Comparison of ENCODE assay signal across 9 mouse cellular contexts in genomic region chr7:83564635-83565291, GRCm38 (mm10). TPM values are rescaled to one million over a fixed set of nuclear protein-coding genes. Genes with fewer than 3 reads are reported as not detected.
DNase-seq lines count a peak whose midpoint lies in the region; ATAC-seq and TF ChIP-seq lines count a peak whose summit lies in the region.
"Had no signal": no experiment of that assay in that cellular context is flagged by ENCODE, and none has a peak within 500 bp of the region (broad histone marks: within the 10 kb centered on the region; RNA-seq: fewer than 3 reads in every experiment).

No protein-coding gene starts in this region.

- 52% methylated on average over 12 of the region's 12 CpGs for WGBS in lung, postnatal 0 days
- WGBS in midbrain, embryonic 14.5 days: 81% methylated on average over 12 of the region's 12 CpGs

- no peak for TF ChIP-seq EP300 in lung, postnatal 0 days (IDR thresholded peaks at IDR 0.05)

- H3K9ac ChIP-seq in lung, postnatal 0 days (replicated peaks; ENCODE audit: low read depth): no peak overlapping the region
- no peak overlapping the region for H3K9ac ChIP-seq in midbrain, embryonic 14.5 days (replicated peaks; ENCODE audit: low read length)

- H3K4me2 ChIP-seq in lung, postnatal 0 days (replicated peaks; ENCODE audit: low read depth, low read length): no peak overlapping the region
- H3K4me2 ChIP-seq in midbrain, embryonic 14.5 days (ENCODE audit: low read length): no peak overlapping the region

- intact Hi-C loops in left cerebral cortex, postnatal 14 days (cut with DNase I): loop anchor here (10.0 kb wide), 3 partner anchors 70 to 320 kb away; partner anchors contain the start of genes Mesd, Stard5 and Tlnrd1

- no peak overlapping the region; the same call in 1 of the 2 replicates for H3K27ac ChIP-seq in lung, postnatal 0 days (ENCODE audit: low read length)
- no peak overlapping the region for H3K27ac ChIP-seq in midbrain, embryonic 14.5 days (replicated peaks; ENCODE audit: low read depth, low read length)
- H3K27ac ChIP-seq: layer of hippocampus, adult 2 months had no signal

- H3K4me1 ChIP-seq in lung, postnatal 0 days (ENCODE audit: insufficient read depth, low read depth, low read length): no peaks in the 10 kb centered on the region
- H3K4me1 ChIP-seq in midbrain, embryonic 14.5 days (ENCODE audit: control insufficient read depth, insufficient read depth, low read length): no peaks in the 10 kb centered on the region

- H3K9me3 ChIP-seq in lung, postnatal 0 days (ENCODE audit: low read length): no peaks in the 10 kb centered on the region
- H3K9me3 ChIP-seq in midbrain, embryonic 14.5 days (ENCODE audit: control insufficient read depth, low read length): no peaks in the 10 kb centered on the region

- TF ChIP-seq CTCF in lung, postnatal 0 days (IDR thresholded peaks at IDR 0.05): no peak

- H3K36me3 ChIP-seq in lung, postnatal 0 days (ENCODE audit: insufficient read depth, low read length): no peaks in the 10 kb centered on the region
- H3K36me3 ChIP-seq in midbrain, embryonic 14.5 days (ENCODE audit: control insufficient read depth, insufficient read depth, low read length): no peaks in the 10 kb centered on the region

- DNase-seq in adrenal gland, adult 2 months: peak; percentile 21
- no peak for DNase-seq in adrenal gland, adult 18-20 months (ENCODE audit: low spot score in 2 of 2)
- peak; percentile 34 for DNase-seq in urinary bladder, postnatal 14 days (ENCODE audit: low spot score)
- no peak for DNase-seq in urinary bladder, adult 2 months (ENCODE audit: low spot score)
- DNase-seq in lung, postnatal 0 days (ENCODE audit: low spot score): peak; percentile 39
- no peak for DNase-seq in left cerebral cortex, postnatal 14 days (ENCODE audit: low spot score in 2 of 2)
- no peak for DNase-seq in cerebellum, postnatal 4 days (ENCODE audit: low spot score in 2 of 2)
- no peak for DNase-seq in midbrain, embryonic 14.5 days

- ATAC-seq in lung, postnatal 0 days: peak; percentile 79
- ATAC-seq in midbrain, embryonic 14.5 days (ENCODE audit: low FRiP score, low TSS enrichment): no peak

- no peaks in the 10 kb centered on the region for H3K27me3 ChIP-seq in lung, postnatal 0 days (replicated peaks; ENCODE audit: insufficient read depth, low read length)
- no peaks in the 10 kb centered on the region for H3K27me3 ChIP-seq in midbrain, embryonic 14.5 days (ENCODE audit: control insufficient read depth, insufficient read depth, low read length)

- H3K4me3 ChIP-seq in lung, postnatal 0 days (ENCODE audit: low read depth, low read length): no peak overlapping the region
- H3K4me3 ChIP-seq in midbrain, embryonic 14.5 days (replicated peaks; ENCODE audit: low read depth, low read length): no peak overlapping the region
- H3K4me3 ChIP-seq: layer of hippocampus, adult 2 months had no signal

RNA-seq across cellular contexts. Expression of gene Tmc3, which starts 20.0 kb away (rescaled TPM):
- total RNA-seq in adrenal gland, adult 2 months (2021): under 1 TPM; 0.12 to 0.17 TPM
- polyA plus RNA-seq in adrenal gland, adult 2 months (2012; rRNA removed): 0.08 and 0.26 TPM in 2 replicates
- under 1 TPM; 0.10 to 0.13 TPM for total RNA-seq in adrenal gland, adult 18-20 months (2021)
- 0.12 TPM in 2 replicates for polyA plus RNA-seq in urinary bladder, adult 2 months (2012; rRNA removed)
- 0.11 and 0.24 TPM in 2 replicates for polyA plus RNA-seq in lung, postnatal 0 days (2015; fragmentation: Nextera tagmentation; extraction: Ambion mirVana)
- total RNA-seq in left cerebral cortex, postnatal 14 days (2021): under 1 TPM; 0.06 to 0.29 TPM
- 0.16 and 0.25 TPM in 2 replicates for polyA plus RNA-seq in midbrain, embryonic 14.5 days (2014; fragmentation: Nextera tagmentation; extraction: Ambion mirVana)

Comparison
In these comparisons a context has a peak if more than half of its experiments do, and no peak if none do; other contexts are left out.
1. DNase-seq: peak in adrenal gland, adult 2 months (single experiment), urinary bladder, postnatal 14 days (single experiment) and lung, postnatal 0 days (single experiment); none in adrenal gland, adult 18-20 months (0 of 2), urinary bladder, adult 2 months (single experiment), left cerebral cortex, postnatal 14 days (0 of 2), cerebellum, postnatal 4 days (0 of 2) and midbrain, embryonic 14.5 days (single experiment).